Mouse (Mus musculus) limb, embryonic 14.5 days (tissue): ENCODE data around the gene Gm21962. TPM values are rescaled to one million over a fixed set of nuclear protein-coding genes. Genes with fewer than 3 reads are reported as not detected.

ENCODE experiments used
- ATAC-seq: fragments of 200-750 bp; cut with Nextera tagmentation; 2 replicates; pipeline ENCODE4 v1.8.0; 2017; ENCODE audit warnings: low read depth, moderate number of reproducible peaks, moderate TSS enrichment; ENCODE audit not compliant: low FRiP score
- DNase-seq: peaks from one replicate; pipeline ENCODE4 v3.0.0-alpha.2; 2015; ENCODE audit warnings: low spot score
- H3K27ac ChIP-seq: fragments of 300-500 bp; sonication (generic); replicated peaks from 2 replicates; pipeline ENCODE4 v1.5.1; 2014; ENCODE audit warnings: low read depth, mild to moderate bottlenecking, low read length, moderate library complexity, mixed read lengths
- H3K27me3 ChIP-seq: fragments of 300-500 bp; sonication (generic); 2 replicates; pipeline ENCODE4 v1.6.1; 2014; ENCODE audit warnings: low read length, mixed read lengths; ENCODE audit not compliant: control insufficient read depth, insufficient read depth
- H3K36me3 ChIP-seq: fragments of 300-500 bp; sonication (generic); 2 replicates; pipeline ENCODE4 v1.6.1; 2014; ENCODE audit warnings: mild to moderate bottlenecking, low read length, moderate library complexity, mixed read lengths; ENCODE audit not compliant: control insufficient read depth, insufficient read depth
- H3K4me1 ChIP-seq: fragments of 300-500 bp; sonication (generic); 2 replicates; pipeline ENCODE4 v1.6.1; 2014; ENCODE audit warnings: antibody characterized with exemption, low read length, mixed read lengths; ENCODE audit not compliant: control insufficient read depth, insufficient read depth
- H3K4me2 ChIP-seq: fragments of 300-500 bp; sonication (generic); replicated peaks from 2 replicates; pipeline ENCODE4 v1.6.1; 2014; ENCODE audit warnings: low read depth, mild to moderate bottlenecking, low read length, moderate library complexity; ENCODE audit not compliant: severe bottlenecking
- H3K4me3 ChIP-seq: fragments of 300-500 bp; sonication (generic); replicated peaks from 2 replicates; pipeline ENCODE4 v1.5.1; 2014; ENCODE audit warnings: low read length
- H3K9ac ChIP-seq: fragments of 300-500 bp; sonication (generic); 2 replicates; pipeline ENCODE4 v1.6.1; 2014; ENCODE audit warnings: mild to moderate bottlenecking, low read depth, low read length, moderate library complexity; ENCODE audit not compliant: severe bottlenecking
- H3K9me3 ChIP-seq: fragments of 300-500 bp; sonication (generic); 2 replicates; pipeline ENCODE4 v1.6.1; 2016; ENCODE audit warnings: low read length; ENCODE audit not compliant: control insufficient read depth
- POLR2A ChIP-seq: fragments of 200-500 bp; IDR thresholded peaks from 2 replicates; pipeline ENCODE4 v1.8.0; 2012; ENCODE audit warnings: inconsistent platforms, mild to moderate bottlenecking, moderate library complexity, borderline replicate concordance; ENCODE audit not compliant: insufficient read depth, insufficient read length; ENCODE audit errors: extremely low read depth
- WGBS: fragments of 180-500 bp; shearing (Covaris S2); extraction: QIAGEN DNeasy Blood & Tissue Kit; methylation state at CpG from one replicate; pipeline ENCODE4 v1.1.7; 2014; 5-methylcytosine and 5-hydroxymethylcytosine counted together
- polyA plus RNA-seq, 2 experiments: library from polyadenylated mRNA; depleted of rRNA in 1 of 2; stranded (reverse) in 1 of 2; unstranded in 1 of 2; fragments of >200 nt; fragmentation: Nextera tagmentation in 1 of 2; extraction: Ambion mirVana in 1 of 2; gene quantifications; 2 replicates each; pipeline versions ENCODE4 v1.2.1 to v1.2.3; 2012 to 2014

The Gm21962 gene
- polyA plus RNA-seq, 2 experiments, result not detected

DNA sequence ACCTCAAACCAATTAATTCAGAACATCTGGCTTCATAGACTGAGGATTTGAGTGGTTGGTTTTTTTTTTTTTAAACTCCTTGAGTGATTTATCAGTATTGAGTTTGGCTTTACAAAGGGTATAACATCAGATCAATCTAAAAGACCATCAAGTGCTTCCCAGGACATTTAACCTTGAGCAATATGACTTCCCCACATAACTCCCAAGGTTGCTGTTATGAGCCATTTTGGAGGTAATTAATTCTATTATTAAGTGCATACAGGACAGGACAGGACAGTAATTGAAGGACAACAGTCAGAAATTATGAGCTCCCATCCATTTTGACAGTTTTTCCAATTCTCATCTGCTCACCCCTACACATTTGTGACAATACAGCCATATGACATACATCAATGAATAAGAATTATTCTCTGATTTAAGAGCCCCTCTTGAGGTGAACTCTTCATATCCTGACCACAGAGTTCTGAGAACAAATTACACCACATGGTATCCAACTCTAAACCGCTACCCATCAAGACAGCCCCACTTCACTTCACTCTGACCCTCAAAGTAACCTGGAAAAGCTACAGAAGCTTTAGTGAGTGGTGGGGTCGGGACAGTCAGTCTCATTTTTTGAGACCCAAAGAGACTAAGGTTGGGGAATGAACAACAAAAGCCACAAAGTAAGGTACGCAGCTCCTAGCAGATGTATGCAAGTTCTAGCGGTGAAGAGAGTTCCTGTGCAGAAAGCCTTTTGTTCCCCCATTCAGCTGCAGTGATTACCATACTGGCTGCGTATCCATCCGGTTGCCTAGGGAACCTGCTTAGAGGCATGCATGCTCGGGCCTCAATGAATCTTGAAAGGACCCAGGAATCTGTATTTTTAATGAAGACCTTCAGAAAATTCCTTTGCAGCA, 11.8 kb downstream of the Gm21962 start:
- Histone ChIP-seq H3K9ac (no peak overlapping the region), H3K9me3 (no peaks in the 10 kb centered on the region), H3K4me2 (no peak overlapping the region), H3K36me3 (no peaks in the 10 kb centered on the region), H3K4me1 (no peaks in the 10 kb centered on the region), H3K4me3 (no peak overlapping the region), H3K27ac (no peak overlapping the region), H3K27me3 (no peaks in the 10 kb centered on the region)
- no peak for TF ChIP-seq POLR2A
- DNase-seq (peak; percentile 51), ATAC-seq (no peak)
- WGBS, result 25% methylated on average over 7 of the region's 7 CpGs

DNA sequence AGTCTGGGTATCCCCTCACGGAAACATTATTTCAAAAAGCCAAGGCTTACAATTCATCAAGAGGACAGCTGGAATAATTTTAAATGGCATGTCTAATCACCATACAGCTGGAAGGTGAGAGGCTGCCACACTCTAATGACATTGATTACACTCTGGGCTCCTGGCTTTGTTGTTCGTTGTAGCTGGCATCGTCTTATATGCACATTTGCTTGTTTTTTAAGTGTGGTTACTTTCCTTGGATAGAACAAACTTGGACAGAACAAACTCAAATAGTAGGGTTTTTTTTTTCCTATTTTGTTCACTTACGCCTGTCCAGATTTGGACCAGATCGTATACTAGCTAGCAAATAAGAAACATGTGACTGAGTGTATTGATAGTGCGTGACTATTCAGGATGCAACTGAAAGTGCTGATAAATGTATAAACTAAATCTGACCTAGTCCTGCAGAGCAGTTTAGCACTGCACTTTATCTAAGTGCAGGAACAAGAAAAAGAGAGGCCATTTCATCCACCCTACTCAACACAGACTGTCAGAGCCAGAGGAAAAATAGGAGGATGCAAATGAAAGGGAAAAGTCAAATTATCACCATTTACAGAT, 12.6 kb downstream of the Gm21962 start:
- WGBS, result 29% methylated on average over 6 of the region's 6 CpGs
- H3K27ac ChIP-seq, result no peak overlapping the region

DNA sequence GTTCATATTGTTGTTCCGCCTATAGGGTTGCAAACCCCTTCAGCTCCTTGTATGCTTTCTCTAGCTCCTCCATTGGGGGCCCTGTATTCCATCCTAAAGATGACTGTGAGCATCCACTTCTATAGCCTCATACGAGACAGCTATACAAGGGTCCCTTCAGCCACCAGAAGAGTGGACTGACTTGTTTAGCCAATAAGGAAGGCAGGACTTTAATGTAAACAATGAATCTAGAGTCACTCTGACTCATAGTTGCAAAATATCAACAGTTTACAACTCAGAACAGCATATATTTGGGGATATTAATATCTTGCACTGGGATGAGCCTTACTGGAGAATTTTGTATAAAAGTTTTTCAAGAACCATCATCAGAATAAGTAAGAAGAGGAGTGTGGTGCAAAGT, 15.6 kb downstream of the Gm21962 start:
- no peak overlapping the region for H3K9ac ChIP-seq
- ATAC-seq (no peak), DNase-seq (no peak)
- H3K27ac ChIP-seq, result no peak overlapping the region
- no peak overlapping the region for H3K4me3 ChIP-seq
- no peaks in the 10 kb centered on the region for H3K36me3 ChIP-seq
- no peaks in the 10 kb centered on the region for H3K9me3 ChIP-seq
- H3K4me1 ChIP-seq, result no peaks in the 10 kb centered on the region
- no peak for TF ChIP-seq POLR2A
- WGBS, result 97% methylated on average over 2 of the region's 2 CpGs
- H3K27me3 ChIP-seq, result no peaks in the 10 kb centered on the region
- H3K4me2 ChIP-seq, result no peak overlapping the region

More for the DNA sequence above, 12.6 kb downstream of the Gm21962 start:
- no peaks in the 10 kb centered on the region for H3K9me3 ChIP-seq
- H3K4me1 ChIP-seq, result no peaks in the 10 kb centered on the region
- no peak for ATAC-seq
- H3K9ac ChIP-seq, result no peak overlapping the region
- H3K27me3 ChIP-seq, result no peaks in the 10 kb centered on the region
- TF ChIP-seq POLR2A, result no peak
- DNase-seq, result no peak
- H3K4me2 ChIP-seq, result no peak overlapping the region
- H3K36me3 ChIP-seq, result no peaks in the 10 kb centered on the region
- no peak overlapping the region for H3K4me3 ChIP-seq

DNA sequence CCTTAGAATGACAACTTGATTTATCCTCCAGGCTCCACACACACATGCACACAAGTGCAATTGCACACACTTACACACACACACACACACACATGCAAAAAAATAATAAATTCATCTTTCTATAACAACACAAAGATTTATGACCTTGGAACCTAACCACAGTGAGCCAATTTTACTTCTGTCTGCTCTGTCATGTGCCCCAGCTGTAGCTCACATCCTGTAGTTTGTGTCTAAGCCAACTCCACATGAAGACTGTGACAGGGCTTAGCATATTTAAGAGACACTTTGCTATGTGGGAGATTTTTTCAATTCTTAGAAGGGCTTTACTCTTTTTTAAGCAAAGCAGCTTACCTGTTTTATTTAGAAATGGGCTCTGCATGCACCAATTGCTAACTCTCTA, 20.2 kb downstream of the Gm21962 start:
- Histone ChIP-seq H3K27me3 (no peaks in the 10 kb centered on the region), H3K4me3 (no peak overlapping the region), H3K27ac (no peak overlapping the region), H3K36me3 (no peaks in the 10 kb centered on the region), H3K4me1 (no peaks in the 10 kb centered on the region), H3K9ac (no peak overlapping the region), H3K4me2 (no peak overlapping the region), H3K9me3 (no peaks in the 10 kb centered on the region)
- no peak for DNase-seq
- TF ChIP-seq POLR2A, result no peak
- ATAC-seq, result no peak

DNA sequence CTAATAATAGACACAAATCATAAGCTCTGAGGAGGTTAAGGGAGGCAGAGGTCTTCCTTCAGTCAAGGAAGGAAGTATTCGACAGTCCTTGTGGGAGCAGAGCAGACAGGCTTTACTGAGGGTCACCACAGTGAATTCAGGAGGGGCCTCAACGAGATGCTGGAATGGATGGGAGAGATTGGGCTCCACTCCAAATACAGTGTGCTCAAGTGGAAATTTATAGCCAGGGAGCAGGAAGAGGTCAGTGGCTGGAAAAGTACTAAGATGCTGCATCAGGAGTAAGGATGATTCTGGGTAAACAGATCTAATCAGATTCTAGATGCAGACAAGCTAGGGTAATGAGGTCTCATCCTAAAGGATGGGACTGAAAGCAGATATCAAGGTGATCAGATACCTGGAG, 44.6 kb downstream of the Gm21962 start:
- 49% methylated on average over 2 of the region's 2 CpGs for WGBS
- no peaks in the 10 kb centered on the region for H3K9me3 ChIP-seq
- H3K27me3 ChIP-seq, result no peaks in the 10 kb centered on the region
- H3K9ac ChIP-seq, result no peak overlapping the region
- no peak overlapping the region for H3K27ac ChIP-seq
- H3K4me1 ChIP-seq, result no peaks in the 10 kb centered on the region
- no peak overlapping the region for H3K4me2 ChIP-seq
- H3K36me3 ChIP-seq, result no peaks in the 10 kb centered on the region
- TF ChIP-seq POLR2A, result no peak
- no peak overlapping the region for H3K4me3 ChIP-seq
- DNase-seq (peak; percentile 13), ATAC-seq (no peak)
